Mouse (Mus musculus) left cerebral cortex, postnatal 36 days (tissue): Measurements from ENCODE around the gene Madd. TPM values are rescaled to one million over a fixed set of nuclear protein-coding genes. Genes with fewer than 3 reads are reported as not detected.

Experiments used
- DNase-seq, 2 experiments: peaks; one replicate each; pipeline ENCODE4 v3.0.0; 2021 to 2022; ENCODE audit warnings: low spot score in 2 of 2, mixed read lengths in 1 of 2
- intact Hi-C: fragments of 180-260 bp; cut with DNase I; formaldehyde crosslinking; loops from one replicate; pipeline ENCODE4 v1.15.1; 2025
- total RNA-seq, 2 experiments: library from RNA; stranded (reverse); gene quantifications; 2 replicates each; pipeline ENCODE4 v1.2.3; 2021

Gene Madd
- total RNA-seq, 2 experiments from 2014 or later = 227 to 230 TPM

DNA sequence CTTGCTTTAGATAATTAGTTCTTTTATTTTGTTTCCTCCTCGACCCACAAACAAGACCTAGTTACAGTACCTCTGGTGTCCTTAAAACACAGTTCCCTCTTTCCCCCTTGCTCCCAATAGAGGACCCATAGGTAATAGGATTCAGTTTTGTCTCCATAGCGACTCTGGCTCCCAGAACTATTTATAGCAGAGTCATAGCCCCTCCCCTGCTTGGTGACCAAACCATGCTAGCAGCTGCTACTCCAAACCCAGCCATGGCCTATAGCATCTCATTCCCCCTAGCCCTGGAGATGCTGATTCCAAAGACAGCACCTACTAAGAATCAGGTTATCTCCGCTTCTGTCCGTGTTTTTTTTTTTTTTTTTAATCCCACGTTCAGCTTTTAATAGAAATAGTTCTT, 2.9 kb downstream of the Madd start:
- intact Hi-C loops = loop anchor here (2.0 to 5.0 kb wide), 2 partner anchors 22 to 63 kb away; partner anchors contain the start of genes Acp2, Mybpc3 and Nr1h3
- DNase-seq = no peak

DNA sequence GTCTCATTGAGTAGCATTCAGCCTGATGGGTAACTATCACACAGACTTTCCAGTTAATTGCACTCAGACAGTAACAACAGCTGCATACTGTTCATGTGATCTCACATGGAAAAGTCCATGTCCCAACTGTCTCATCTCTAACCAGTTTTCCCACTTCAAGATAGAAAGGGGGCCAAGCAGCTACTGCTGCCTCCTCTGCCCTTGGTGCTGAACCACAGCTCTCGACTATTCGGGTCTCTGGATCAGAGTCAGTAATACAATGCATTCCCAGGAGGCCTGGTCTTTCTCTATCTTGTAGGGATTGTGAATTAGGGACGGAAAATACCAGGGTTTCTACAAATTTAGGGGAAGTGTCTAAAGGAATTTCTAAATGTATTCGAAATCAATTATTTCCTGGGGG, 3.8 kb downstream of the Madd start:
- intact Hi-C loops = loop anchor here (2.0 to 5.0 kb wide), 2 partner anchors 23 to 63 kb away; partner anchors contain the start of genes Acp2, Mybpc3 and Nr1h3
- DNase-seq = no peak

DNA sequence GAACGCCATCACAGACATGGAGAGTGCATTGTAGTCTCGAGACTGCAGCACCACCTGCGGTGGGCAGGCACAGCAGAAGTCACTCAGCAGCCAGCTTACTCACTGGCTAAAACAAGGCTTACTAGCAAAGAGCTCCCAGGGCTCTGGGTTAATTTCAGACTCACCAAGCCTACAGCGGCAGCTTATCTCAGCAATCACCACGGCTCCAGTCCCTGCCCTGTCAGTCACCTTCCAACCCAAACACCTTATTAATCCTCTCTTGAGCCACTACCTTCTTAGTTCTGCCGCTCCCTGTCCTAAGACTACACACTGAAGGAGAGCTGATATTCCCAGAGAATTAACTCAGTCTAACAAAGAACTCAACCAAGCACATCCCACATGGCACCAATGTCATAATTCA, 7.4 kb downstream of the Madd start:
- intact Hi-C loops = no loop called here

GRCm38 (mm10) chr2:91175490-91175889, 8.1 kb downstream of the Madd start:
- intact Hi-C loops = no loop called here
- no peak for DNase-seq

More for the DNA sequence above, 7.4 kb downstream of the Madd start:
- no peak for DNase-seq

- no peak for DNase-seq
- intact Hi-C loops = no loop called here
Measured at GRCm38 (mm10) chr2:91169587-91170322, 13.9 kb downstream of the Madd start.

DNA sequence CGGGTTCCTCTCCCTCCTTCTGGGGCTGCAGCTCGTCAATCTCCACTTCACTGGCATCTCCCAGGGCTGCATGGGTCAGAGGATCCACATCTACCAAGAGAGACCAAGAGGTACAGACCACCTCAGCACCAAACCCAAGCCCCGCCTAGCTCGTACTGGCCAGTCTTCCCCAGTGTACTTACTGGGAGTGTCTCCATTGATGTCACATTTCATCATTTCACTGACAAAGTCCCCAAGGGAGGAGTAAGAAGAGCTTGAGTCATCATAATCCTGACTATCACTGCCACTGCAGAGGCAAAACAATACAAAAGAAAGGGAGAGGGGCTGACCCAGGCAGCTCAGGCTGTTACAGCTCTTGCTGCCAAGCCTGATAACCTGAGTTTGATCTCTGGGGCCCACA, 16.0 kb downstream of the Madd start:
- intact Hi-C loops = no loop called here

GRCm38 (mm10) chr2:91164991-91165390, 18.6 kb downstream of the Madd start:
- intact Hi-C loops = no loop called here
- DNase-seq = no peak

More for the DNA sequence above, 16.0 kb downstream of the Madd start:
- no peak for DNase-seq

DNA sequence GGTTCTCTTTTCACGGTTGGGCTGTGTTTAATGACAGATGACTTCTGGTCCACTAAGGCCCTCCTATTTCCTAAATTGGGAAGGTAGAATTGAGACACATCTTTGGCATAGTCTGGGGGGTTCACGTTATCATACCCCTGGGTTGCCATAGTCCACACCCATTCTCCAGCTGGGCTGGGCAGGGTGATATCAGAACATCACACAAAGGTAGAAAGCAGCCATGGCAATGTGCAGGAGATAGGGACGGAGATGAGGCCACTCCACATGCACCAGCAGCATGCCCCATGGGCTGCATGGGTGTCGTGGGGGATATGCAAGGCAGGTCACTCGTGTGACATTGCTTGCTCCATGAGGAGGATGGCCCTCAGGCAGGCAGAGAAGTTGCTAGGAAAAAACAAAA, 20.1 kb downstream of the Madd start:
- intact Hi-C loops = no loop called here
- no peak for DNase-seq

DNA sequence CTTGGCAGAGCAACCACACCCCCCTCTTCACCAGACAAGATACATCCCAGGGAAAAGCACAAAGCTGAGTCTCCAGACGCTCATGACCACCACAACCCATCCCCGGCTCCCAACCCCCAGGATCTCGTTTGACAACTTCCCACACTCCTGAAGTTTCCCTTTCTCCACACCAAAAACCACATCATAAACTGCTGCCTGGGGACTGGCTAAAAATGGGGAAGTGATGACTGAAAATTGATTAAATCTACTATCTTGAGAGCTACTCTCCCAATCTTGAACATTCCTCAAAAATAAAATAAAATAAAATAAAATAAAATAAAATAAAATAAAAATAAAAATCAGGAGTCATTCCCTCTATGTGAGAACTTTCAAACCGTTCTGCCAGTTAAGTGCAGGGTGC, 20.7 kb downstream of the Madd start:
- intact Hi-C loops = no loop called here

DNA sequence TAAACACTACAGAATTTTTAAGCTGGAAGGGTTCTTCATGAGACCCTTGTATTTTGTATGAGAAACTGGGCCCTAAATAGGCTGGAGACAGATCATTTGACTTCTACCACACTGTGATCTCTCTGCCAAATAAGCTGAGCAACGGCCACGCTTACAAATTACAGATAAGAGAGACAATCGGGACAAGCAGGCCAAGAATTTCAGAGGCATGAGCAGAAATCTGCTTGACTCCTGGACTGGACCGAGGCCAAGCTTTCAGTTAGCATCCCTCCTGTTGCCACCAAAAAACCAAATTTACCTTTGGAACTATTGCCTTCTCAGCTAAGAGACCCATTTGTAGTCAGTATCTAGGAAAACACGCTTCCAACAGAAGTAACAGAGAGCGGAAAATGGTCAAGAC, 23.0 kb downstream of the Madd start:
- no peak for DNase-seq
- intact Hi-C loops = no loop called here

More for the DNA sequence above, 20.7 kb downstream of the Madd start:
- no peak for DNase-seq

DNA sequence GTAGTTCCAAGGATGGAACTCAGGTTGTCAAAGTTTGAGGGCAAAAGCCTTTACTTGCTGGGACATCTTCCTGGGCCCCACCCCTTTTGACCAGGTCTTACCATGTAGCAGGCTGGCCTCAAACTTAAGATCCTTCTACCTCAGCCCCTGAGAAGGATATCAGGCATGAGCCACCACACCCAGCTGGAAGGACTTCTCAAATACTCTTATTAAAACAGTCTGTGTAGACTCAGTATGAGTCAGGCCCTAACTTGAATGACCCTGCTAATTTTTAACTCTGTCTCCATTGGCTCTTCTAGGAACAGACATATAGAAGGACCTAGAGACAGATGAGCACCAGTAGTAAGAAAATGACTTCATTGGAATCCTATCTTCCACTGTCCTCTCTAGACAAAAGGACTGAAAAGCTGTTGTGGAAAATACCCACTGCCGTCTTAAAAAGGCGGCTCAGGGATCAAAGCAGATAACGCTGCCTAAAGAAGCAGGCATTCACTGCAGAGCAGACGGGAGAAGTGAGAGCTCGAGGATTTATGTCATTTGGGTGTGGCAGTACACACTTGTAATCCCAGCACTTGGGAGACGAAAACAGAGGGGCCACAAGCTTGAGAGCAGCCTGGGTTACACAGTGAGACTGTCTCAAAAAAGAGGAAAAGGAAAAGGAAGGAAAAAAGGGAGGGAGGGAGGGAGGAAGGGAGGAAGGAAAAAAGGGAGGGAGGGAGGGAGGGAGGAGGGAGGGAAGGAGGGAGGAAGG, 26.5 kb downstream of the Madd start:
- DNase-seq = no peak
- intact Hi-C loops = no loop called here

- intact Hi-C loops = no loop called here
- no peak for DNase-seq
Measured at GRCm38 (mm10) chr2:91154091-91154490, 29.5 kb downstream of the Madd start.

DNA sequence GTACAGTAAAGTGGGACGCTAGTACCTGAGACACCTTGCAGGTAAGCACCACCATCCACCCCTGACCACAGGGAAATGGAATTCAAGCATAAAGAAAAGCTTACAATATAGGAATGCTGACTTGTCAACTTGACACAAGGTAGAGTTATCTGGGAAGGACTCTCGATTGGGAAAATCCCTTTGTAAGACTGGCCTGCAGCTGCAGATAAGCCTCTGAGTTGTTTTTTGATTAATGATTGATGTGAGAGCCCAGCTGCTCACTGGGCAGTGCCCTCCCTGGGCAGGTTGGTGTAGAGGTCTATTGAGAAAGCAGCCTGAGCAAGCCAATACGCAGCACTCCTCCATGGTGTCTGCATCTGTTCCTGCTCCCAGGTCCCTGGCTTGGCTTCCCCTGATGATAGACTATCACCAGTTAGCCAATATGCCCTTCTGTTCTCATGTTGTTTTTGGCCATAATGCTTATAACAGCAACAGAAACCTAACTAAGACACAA, 30.7 kb downstream of the Madd start:
- DNase-seq = no peak
- intact Hi-C loops = no loop called here

DNA sequence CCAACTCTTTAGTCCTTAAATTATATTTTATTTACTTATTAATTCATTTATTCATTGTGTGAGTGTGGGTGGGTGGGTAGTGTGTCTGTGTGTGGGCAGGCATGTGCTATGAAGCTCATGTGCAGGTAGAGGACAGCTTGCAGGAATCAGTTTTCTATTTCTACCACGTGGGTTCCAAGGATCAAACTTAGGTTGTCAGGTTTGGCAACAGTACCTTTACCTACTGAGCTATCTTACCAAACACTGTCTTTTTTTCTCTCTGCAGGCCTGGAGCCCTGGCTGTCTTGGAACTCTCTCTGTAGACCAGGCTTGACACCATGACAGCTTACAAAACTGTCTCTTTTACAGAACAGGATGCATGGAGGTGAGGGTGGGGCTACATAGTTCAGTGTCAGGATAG, 32.3 kb downstream of the Madd start:
- intact Hi-C loops = no loop called here
- no peak for DNase-seq

GRCm38 (mm10) chr2:91148101-91148500, 35.5 kb downstream of the Madd start:
- intact Hi-C loops = no loop called here
- DNase-seq = no peak

DNA sequence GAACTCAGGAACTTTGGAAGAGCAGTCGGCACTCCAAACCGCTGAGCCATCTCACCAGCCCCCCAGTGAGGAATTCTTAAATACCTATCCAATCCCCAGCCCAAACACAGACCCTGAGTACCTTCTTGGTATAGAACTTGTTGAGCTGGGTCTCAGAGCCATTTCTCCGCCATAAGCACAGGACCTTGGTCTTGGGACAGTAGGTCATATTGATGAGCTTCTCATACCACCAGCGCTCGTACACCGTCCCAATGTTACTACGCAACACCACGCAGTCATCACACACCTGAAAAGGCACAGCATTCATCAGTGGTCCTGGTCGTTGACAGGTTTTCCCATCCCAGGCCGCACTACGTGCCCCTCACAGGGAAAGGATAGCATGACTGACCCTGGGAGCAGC, 40.2 kb downstream of the Madd start:
- DNase-seq = no peak
- intact Hi-C loops = no loop called here

- no peak for DNase-seq
- intact Hi-C loops = no loop called here
Measured at GRCm38 (mm10) chr2:91142920-91143319, 40.7 kb downstream of the Madd start.

DNA sequence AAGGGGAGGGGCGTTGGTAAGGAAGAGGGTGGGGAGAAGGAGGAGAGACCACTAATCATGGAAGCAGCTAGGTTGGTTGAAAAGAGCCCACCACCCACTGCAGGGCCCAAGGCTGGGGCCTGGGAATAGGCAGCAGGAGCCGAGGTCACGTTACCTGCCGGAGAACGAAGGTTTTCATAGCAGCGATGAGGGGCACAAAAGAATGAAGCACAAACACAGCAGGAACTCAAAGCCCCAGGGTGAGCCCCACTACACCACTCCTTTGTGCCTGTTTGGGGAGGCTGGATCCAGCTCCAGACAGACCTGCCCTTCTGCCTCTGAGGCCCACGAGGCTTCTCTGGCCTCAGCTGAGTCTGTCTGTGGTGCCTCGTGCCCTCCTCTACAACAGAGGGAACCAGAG, 43.9 kb downstream of the Madd start:
- DNase-seq = no peak
- intact Hi-C loops = no loop called here

DNA sequence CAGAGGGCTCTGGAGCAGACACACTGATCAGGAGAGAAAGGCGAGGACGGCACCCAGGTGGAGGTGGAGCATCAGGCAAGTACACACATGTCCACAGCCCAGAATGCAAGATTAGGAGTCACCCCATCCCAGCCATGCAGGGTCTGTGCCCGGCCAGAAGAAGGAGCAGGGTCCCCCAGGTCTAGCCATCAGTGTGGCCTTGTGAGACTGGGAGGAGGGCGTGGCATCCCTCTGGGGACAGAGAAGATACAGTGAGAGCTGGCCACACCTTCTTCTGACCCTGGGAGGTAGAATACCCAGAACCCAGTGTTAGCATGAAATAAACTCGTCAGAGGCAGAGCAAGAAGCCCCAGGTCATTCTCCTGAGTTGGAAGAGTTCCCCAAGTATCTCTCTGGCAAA, 44.3 kb downstream of the Madd start:
- no peak for DNase-seq

GRCm38 (mm10) chr2:91137481-91137880, 46.2 kb downstream of the Madd start:
- intact Hi-C loops = no loop called here
- DNase-seq = no peak

More for the DNA sequence above, 44.3 kb downstream of the Madd start:
- intact Hi-C loops = no loop called here
